Mouse (Mus musculus): ENCODE results near the gene Gnb1l. TPM values are rescaled to one million over a fixed set of nuclear protein-coding genes. Genes with fewer than 3 reads are reported as not detected.

The Gnb1l gene
- polyA plus RNA-seq, 1 experiment: 6.6 TPM

DNA sequence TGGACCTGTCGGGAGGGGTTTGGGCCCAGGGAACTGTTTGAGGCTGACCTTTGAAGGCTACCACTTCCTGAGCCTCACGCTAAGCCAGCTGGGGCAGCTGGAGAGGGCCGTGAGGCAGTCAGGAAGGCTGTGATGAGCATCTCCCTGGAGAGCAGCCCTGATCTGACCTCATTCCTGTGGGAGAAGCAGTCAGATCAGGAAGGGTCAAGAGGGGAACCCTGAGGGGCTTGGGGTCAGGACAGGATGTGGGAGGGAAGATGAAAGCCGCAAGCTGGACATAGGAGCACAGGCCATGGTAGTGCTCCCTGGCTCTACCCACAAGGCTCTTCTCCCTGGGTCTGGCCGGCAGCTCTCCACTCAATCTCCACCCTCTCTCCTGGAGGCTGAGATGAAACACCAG is 44.7 kb upstream of the Gnb1l start:
- no peaks in the 10 kb centered on the region for H3K79me2 ChIP-seq (ENCODE audit: control insufficient read depth, insufficient read depth)
- H3K4me3 ChIP-seq: no peak overlapping the region
- no peak overlapping the region for H3ac ChIP-seq (ENCODE audit: control insufficient read depth, insufficient read length)
- TF ChIP-seq CEBPB (IDR thresholded peaks at IDR 0.05; ENCODE audit: insufficient read depth, poor library complexity, severe bottlenecking): no peak
- no peak for TF ChIP-seq USF1 (IDR thresholded peaks at IDR 0.05; ENCODE audit: low read depth)
- TF ChIP-seq POLR2A (IDR thresholded peaks at IDR 0.05; ENCODE audit: insufficient read length, low read depth): no peak
- TF ChIP-seq TCF3 (IDR thresholded peaks at IDR 0.05; ENCODE audit: insufficient read length, low read depth): no peak
- no peak for TF ChIP-seq MYOD1 (IDR thresholded peaks at IDR 0.05; ENCODE audit: control insufficient read depth in 1 of 3, insufficient read length in 2 of 3, low read depth in 2 of 3)
- H3K36me3 ChIP-seq (ENCODE audit: control insufficient read depth, insufficient read depth): no peaks in the 10 kb centered on the region
- H3K4me2 ChIP-seq (ENCODE audit: low read depth): no peak overlapping the region
- H3K27me3 ChIP-seq (ENCODE audit: control insufficient read depth, insufficient read depth, insufficient read length): no peaks in the 10 kb centered on the region

DNA sequence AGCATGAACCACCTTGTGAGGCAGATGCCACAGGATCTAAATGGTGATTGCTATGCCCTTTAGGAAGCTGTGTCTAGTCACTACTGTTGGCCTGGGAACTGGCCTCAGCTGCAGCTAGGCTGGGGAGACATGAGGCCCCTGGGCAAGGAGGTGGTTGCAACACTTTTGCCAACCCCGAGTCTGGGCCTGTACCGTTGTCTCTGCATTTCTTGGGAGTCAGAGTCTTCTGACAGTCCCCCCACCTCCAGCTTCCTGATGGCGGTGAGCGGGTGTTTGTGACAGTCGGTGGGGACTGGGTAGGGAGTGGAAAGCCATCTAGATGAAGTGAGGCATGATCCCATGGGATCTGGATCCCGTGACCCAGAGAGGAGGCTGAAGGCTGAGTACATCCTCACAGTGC is 43.1 kb upstream of the Gnb1l start:
- Histone ChIP-seq H3K4me2 (ENCODE audit: low read depth) (no peak overlapping the region), H3K4me3 (no peak overlapping the region), H3ac (ENCODE audit: control insufficient read depth, insufficient read length) (no peak overlapping the region), H3K36me3 (ENCODE audit: control insufficient read depth, insufficient read depth) (no peaks in the 10 kb centered on the region), H3K79me2 (ENCODE audit: control insufficient read depth, insufficient read depth) (no peaks in the 10 kb centered on the region), H3K27me3 (ENCODE audit: control insufficient read depth, insufficient read depth, insufficient read length) (no peaks in the 10 kb centered on the region)
- no peak for TF ChIP-seq CEBPB (IDR thresholded peaks at IDR 0.05; ENCODE audit: insufficient read depth, poor library complexity, severe bottlenecking)

DNA sequence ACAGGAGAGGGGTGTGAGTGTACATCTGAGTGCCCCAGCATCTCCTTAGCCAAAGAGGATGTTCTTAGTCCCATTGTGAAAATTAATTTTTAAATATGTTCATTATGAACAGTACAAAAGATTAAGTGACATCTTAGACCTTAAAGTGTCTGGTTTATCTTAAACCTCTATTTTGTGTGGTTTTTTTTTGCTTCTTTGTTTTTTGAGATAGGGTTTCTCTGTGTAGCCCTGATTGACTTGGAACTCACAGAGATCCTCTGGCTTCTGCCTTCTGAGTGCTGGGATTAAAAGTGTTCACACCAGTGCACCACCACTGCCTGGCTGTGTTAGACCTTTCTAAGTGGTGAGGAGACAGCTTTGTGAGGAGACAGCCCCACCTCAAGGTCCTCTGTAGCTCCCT is 39.9 kb upstream of the Gnb1l start:
- TF ChIP-seq E2F4 (IDR thresholded peaks at IDR 0.05; ENCODE audit: insufficient read depth): no peak
- TF ChIP-seq SRF (IDR thresholded peaks at IDR 0.05; ENCODE audit: control insufficient read depth, insufficient read length, low read depth): no peak
- TF ChIP-seq CEBPB (IDR thresholded peaks at IDR 0.05; ENCODE audit: insufficient read depth, poor library complexity, severe bottlenecking): no peak
- no peak for TF ChIP-seq MAX (IDR thresholded peaks at IDR 0.05; ENCODE audit: low read depth)
- no peak for TF ChIP-seq REST (IDR thresholded peaks at IDR 0.05; ENCODE audit: insufficient read depth, insufficient read length)
- TF ChIP-seq TCF3 (IDR thresholded peaks at IDR 0.05; ENCODE audit: insufficient read length, low read depth): no peak
- no peak for TF ChIP-seq POLR2A (IDR thresholded peaks at IDR 0.05; ENCODE audit: insufficient read length, low read depth)
- no peak for TF ChIP-seq POLR2AphosphoS2 (IDR thresholded peaks at IDR 0.05; ENCODE audit: insufficient read length, low read depth)
- no peak for TF ChIP-seq TCF12 (IDR thresholded peaks at IDR 0.05; ENCODE audit: insufficient read depth, poor library complexity, severe bottlenecking)
- H3K27me3 ChIP-seq (ENCODE audit: control insufficient read depth, insufficient read depth, insufficient read length): no peaks in the 10 kb centered on the region

DNA sequence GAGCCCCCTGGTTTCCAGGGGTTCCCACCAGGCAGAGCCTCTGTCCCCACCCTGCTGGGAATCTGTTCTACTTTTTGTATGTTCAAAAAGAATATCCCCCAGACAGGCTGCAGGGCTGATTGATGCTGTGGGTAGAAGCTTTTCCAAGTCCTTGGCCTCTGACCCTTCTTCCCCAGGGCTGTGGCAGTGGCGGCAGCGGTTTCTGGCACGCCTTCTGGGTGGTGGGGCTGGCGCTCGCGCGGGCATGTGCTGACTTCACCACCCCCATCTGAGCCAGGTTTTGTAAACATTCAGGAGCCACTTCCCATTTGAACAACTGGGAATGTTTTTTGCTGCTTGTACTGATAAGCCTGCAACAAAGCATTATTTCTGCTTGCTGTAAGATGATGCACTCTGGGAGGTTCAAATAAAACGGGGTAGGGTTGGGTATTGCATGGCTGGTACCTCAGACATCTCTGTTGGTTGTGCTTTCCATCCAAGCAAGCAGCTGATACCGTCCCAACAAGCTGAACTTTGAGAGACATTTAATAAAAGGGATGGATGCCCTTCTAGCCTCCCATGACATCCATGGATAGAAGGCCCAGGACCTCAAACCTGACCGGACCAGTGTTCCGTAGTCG is 39.1 kb upstream of the Gnb1l start:
- peak in 1 of 3 experiments; percentile 24 for TF ChIP-seq MYOD1 (IDR thresholded peaks at IDR 0.05; ENCODE audit: control insufficient read depth in 1 of 3, insufficient read length in 2 of 3, low read depth in 2 of 3)
- TF ChIP-seq MYOG (IDR thresholded peaks at IDR 0.05; ENCODE audit: control insufficient read depth in 1 of 3, insufficient read depth in 1 of 3, insufficient read length in 2 of 3, low read depth in 2 of 3): no peak
- H3K4me3 ChIP-seq: no peak overlapping the region
- no peaks in the 10 kb centered on the region for H3K36me3 ChIP-seq (ENCODE audit: control insufficient read depth, insufficient read depth)
- H3K4me2 ChIP-seq (ENCODE audit: low read depth): peak overlapping the region; percentile 92
- H3K79me2 ChIP-seq (ENCODE audit: control insufficient read depth, insufficient read depth): no peaks in the 10 kb centered on the region
- H3ac ChIP-seq (ENCODE audit: control insufficient read depth, insufficient read length): no peak overlapping the region
- no peaks in the 10 kb centered on the region for H3K27me3 ChIP-seq (ENCODE audit: control insufficient read depth, insufficient read depth, insufficient read length)

More for the DNA sequence above, 39.9 kb upstream of the Gnb1l start:
- H3K4me2 ChIP-seq (ENCODE audit: low read depth): peak overlapping the region; percentile 92
- no peaks in the 10 kb centered on the region for H3K36me3 ChIP-seq (ENCODE audit: control insufficient read depth, insufficient read depth)
- no peak overlapping the region for H3ac ChIP-seq (ENCODE audit: control insufficient read depth, insufficient read length)
- H3K4me3 ChIP-seq: no peak overlapping the region
- H3K79me2 ChIP-seq (ENCODE audit: control insufficient read depth, insufficient read depth): no peaks in the 10 kb centered on the region

DNA sequence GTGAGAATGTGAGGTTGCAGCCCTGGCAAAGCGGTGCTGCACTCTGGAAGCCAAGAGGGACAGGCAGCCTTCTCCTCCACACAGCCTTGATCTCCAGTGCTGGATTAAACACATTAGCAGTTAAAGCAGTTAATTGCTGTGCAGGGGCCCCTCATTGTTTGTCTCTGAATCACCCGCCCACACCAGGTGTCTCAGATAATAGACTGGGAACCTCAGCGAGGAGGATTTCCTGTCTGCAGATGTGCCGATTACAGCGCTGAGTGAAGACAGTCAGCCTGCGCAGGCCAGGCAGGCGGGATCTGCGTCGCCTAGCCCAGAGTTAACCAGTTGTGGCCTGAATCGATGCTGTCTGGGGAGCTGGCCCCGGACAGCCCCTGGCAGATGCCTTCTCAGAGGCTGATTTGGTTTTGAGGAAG is 38.5 kb upstream of the Gnb1l start:
- no peaks in the 10 kb centered on the region for H3K27me3 ChIP-seq (ENCODE audit: control insufficient read depth, insufficient read depth, insufficient read length)
- H3K79me2 ChIP-seq (ENCODE audit: control insufficient read depth, insufficient read depth): no peaks in the 10 kb centered on the region
- H3K4me3 ChIP-seq: no peak overlapping the region
- no peak overlapping the region for H3ac ChIP-seq (ENCODE audit: control insufficient read depth, insufficient read length)
- no peaks in the 10 kb centered on the region for H3K36me3 ChIP-seq (ENCODE audit: control insufficient read depth, insufficient read depth)
- peak overlapping the region; percentile 92 for H3K4me2 ChIP-seq (ENCODE audit: low read depth)
- TF ChIP-seq MYOG (IDR thresholded peaks at IDR 0.05; ENCODE audit: control insufficient read depth in 1 of 3, insufficient read depth in 1 of 3, insufficient read length in 2 of 3, low read depth in 2 of 3): peak in 1 of 3 experiments; percentile 22
- peak; percentile 6 for TF ChIP-seq TCF12 (IDR thresholded peaks at IDR 0.05; ENCODE audit: insufficient read depth, poor library complexity, severe bottlenecking)
- no peak for TF ChIP-seq E2F4 (IDR thresholded peaks at IDR 0.05; ENCODE audit: insufficient read depth)

DNA sequence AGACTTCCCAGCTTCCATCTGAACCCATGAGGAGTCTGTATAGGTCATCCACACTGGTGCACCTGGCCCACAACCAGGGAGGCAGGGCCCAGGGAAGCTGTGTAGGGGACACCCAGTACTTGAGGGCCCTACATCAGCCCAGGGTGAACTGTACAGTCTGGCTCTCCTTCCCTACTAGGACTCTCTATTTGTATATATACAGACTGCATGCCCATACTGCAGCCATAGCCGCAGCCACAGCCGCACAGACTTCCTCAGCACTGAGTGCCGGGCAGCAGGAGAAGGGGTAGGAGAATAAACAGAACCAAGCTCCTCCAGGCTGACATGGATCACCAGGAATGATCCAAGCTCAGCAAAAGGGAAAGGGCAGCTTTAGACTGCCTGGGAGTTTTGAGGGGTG is 37.7 kb upstream of the Gnb1l start:
- no peaks in the 10 kb centered on the region for H3K36me3 ChIP-seq (ENCODE audit: control insufficient read depth, insufficient read depth)
- no peak overlapping the region for H3ac ChIP-seq (ENCODE audit: control insufficient read depth, insufficient read length)
- no peaks in the 10 kb centered on the region for H3K27me3 ChIP-seq (ENCODE audit: control insufficient read depth, insufficient read depth, insufficient read length)
- H3K4me2 ChIP-seq (ENCODE audit: low read depth): no peak overlapping the region
- H3K4me3 ChIP-seq: no peak overlapping the region
- TF ChIP-seq TCF12 (IDR thresholded peaks at IDR 0.05; ENCODE audit: insufficient read depth, poor library complexity, severe bottlenecking): no peak
- TF ChIP-seq MYOG (IDR thresholded peaks at IDR 0.05; ENCODE audit: control insufficient read depth in 1 of 3, insufficient read depth in 1 of 3, insufficient read length in 2 of 3, low read depth in 2 of 3): no peak
- no peak for TF ChIP-seq POLR2AphosphoS2 (IDR thresholded peaks at IDR 0.05; ENCODE audit: insufficient read length, low read depth)
- no peak for TF ChIP-seq MAX (IDR thresholded peaks at IDR 0.05; ENCODE audit: low read depth)
- H3K79me2 ChIP-seq (ENCODE audit: control insufficient read depth, insufficient read depth): no peaks in the 10 kb centered on the region
